ENCODE assay signal across 26 mouse cellular contexts in genomic region chr10:89386461-89386860, GRCm38 (mm10). TPM values are rescaled to one million over a fixed set of nuclear protein-coding genes. Genes with fewer than 3 reads are reported as not detected.
"Had no signal": no experiment of that assay in that cellular context is flagged by ENCODE, and none has a peak within 500 bp of the region (broad histone marks: within the 10 kb centered on the region; RNA-seq: fewer than 3 reads in every experiment).

No protein-coding gene starts in this region.

- H3K9ac ChIP-seq: heart, embryonic 13.5 days; heart, embryonic 15.5 days; hindbrain, embryonic 15.5 days; intestine, embryonic 15.5 days; limb, embryonic 12.5 days; liver, embryonic 13.5 days; liver, embryonic 15.5 days had no signal

- H3K4me3 ChIP-seq: heart, adult 2 months; heart, embryonic 13.5 days; heart, embryonic 15.5 days; hindbrain, embryonic 15.5 days; intestine, embryonic 15.5 days; layer of hippocampus, adult 2 months; left cerebral cortex, adult 2 months; limb, embryonic 10.5 days; limb, embryonic 12.5 days; liver, embryonic 13.5 days; liver, embryonic 15.5 days had no signal

- ATAC-seq: hindbrain, postnatal 0 days; intestine, embryonic 15.5 days; intestine, postnatal 0 days had no signal

- H3K27ac ChIP-seq: heart, adult 2 months; heart, embryonic 13.5 days; heart, embryonic 15.5 days; hindbrain, embryonic 15.5 days; hindbrain, postnatal 0 days; intestine, embryonic 15.5 days; layer of hippocampus, adult 2 months; left cerebral cortex, adult 2 months; limb, embryonic 10.5 days; limb, embryonic 12.5 days; liver, embryonic 13.5 days; liver, embryonic 15.5 days had no signal

- H3K27me3 ChIP-seq: heart, embryonic 13.5 days; heart, embryonic 15.5 days; hindbrain, embryonic 15.5 days; intestine, embryonic 15.5 days; limb, embryonic 12.5 days; liver, embryonic 13.5 days; liver, embryonic 15.5 days had no signal

- DNase-seq: gastrocnemius, postnatal 14 days; gastrocnemius, postnatal 36 days; heart, adult 2 months; heart, postnatal 14 days; heart, postnatal 36 days; kidney, adult 18-20 months; kidney, adult 8-10 months; kidney, postnatal 10 days; kidney, postnatal 25 days; kidney, postnatal 4 days; liver; liver, embryonic 13.5 days had no signal

- H3K36me3 ChIP-seq: heart, embryonic 13.5 days; heart, embryonic 15.5 days; hindbrain, embryonic 15.5 days; intestine, embryonic 15.5 days; limb, embryonic 10.5 days; limb, embryonic 12.5 days; liver, embryonic 13.5 days; liver, embryonic 15.5 days had no signal

- H3K4me2 ChIP-seq: heart, embryonic 11.5 days; heart, embryonic 13.5 days; heart, embryonic 15.5 days; hindbrain, embryonic 15.5 days; intestine, embryonic 15.5 days; limb, embryonic 12.5 days; liver, embryonic 11.5 days; liver, embryonic 13.5 days; liver, embryonic 15.5 days had no signal

- H3K4me1 ChIP-seq: heart, embryonic 13.5 days; heart, embryonic 15.5 days; hindbrain, embryonic 15.5 days; intestine, embryonic 15.5 days; limb, embryonic 10.5 days; limb, embryonic 12.5 days; liver, embryonic 13.5 days; liver, embryonic 15.5 days had no signal

- H3K9me3 ChIP-seq: heart, embryonic 13.5 days; heart, embryonic 15.5 days; hindbrain, embryonic 15.5 days; intestine, embryonic 15.5 days; limb, embryonic 10.5 days; limb, embryonic 12.5 days; liver, embryonic 13.5 days; liver, embryonic 15.5 days had no signal

RNA-seq across cellular contexts. Expression of gene Ano4, which starts 41.9 kb away (rescaled TPM):
- total RNA-seq: hematopoietic stem cell, adult 5-6 weeks had no signal
- polyA plus RNA-seq: intestine, postnatal 0 days had no signal
